Mouse (Mus musculus): ENCODE measurements around the gene Swi5.
"Not testable (repeated sequence)": the region's sequence is repeated elsewhere in the genome, so short reads cannot be mapped to it uniquely, and the experiment has no call there.

Swi5 gene

DNA sequence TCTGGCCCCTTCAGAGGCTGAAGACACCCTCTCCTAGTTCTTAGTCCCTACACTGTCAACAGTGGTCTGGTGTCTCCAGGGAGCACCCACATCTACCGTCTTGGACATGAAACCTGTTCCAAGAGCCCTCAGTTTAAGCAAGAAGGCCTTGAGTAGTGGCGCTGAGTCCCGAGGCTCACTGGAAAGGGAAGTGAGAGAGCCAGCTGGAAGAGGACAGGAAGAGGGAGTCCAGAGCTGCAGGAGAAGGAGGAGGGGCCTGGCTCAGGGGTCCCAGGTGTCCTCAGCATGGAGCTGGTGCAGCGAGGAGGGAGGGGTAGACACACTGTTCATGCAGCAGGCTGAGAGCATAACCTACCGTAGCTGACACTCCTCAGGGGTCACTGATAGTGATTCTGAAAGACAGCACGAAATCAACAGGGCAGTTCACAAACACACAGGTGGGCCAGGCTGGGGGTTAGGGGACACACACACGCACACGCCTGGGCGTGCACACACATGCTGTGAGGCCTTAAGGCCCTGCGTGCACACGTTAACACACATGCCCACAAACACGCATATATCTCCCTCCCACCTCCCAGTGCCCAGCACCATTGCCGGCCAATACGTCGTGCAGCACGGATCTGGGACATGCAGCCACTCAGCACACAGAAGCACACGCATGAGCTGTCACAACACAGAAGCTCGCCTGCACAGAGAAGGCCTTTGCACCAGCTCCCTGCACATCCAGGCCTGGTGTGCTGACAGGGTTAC, 22.4 kb upstream of the Swi5 start:
- no peak for DNase-seq

DNA sequence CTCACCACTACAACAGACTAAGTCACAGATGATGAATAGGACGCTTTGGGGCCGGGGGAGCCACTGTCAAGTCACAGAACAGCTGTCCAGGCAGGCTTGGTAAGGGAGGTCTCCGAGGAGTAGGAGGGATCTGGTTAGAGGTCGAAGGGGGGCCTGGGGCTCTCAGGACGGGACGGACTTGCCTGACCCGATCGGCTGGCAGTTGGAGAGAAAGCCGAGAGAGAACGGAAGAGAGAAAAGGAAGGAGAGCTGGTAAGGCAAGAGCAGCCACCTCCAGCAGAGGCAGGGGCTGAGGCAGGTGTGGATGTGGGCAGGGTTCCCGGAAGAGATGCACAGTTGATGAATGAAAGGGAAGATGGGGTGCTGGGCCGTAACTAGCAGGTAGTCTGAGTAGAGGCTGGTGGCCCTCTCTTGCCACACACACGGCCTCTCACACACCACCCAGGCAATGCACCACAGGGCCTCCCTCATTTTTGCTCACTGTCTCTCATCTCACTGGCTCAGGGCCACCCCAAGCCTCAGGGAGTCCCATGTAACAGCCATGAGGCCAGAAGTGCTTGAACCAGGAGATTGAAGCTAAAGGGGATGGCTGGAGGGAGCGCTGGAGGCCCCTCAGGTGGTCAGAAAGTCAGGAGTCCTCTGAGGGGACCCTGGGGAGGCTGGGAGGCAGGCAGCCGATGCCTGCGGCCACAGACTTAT, 21.1 kb upstream of the Swi5 start:
- DNase-seq, result no peak

DNA sequence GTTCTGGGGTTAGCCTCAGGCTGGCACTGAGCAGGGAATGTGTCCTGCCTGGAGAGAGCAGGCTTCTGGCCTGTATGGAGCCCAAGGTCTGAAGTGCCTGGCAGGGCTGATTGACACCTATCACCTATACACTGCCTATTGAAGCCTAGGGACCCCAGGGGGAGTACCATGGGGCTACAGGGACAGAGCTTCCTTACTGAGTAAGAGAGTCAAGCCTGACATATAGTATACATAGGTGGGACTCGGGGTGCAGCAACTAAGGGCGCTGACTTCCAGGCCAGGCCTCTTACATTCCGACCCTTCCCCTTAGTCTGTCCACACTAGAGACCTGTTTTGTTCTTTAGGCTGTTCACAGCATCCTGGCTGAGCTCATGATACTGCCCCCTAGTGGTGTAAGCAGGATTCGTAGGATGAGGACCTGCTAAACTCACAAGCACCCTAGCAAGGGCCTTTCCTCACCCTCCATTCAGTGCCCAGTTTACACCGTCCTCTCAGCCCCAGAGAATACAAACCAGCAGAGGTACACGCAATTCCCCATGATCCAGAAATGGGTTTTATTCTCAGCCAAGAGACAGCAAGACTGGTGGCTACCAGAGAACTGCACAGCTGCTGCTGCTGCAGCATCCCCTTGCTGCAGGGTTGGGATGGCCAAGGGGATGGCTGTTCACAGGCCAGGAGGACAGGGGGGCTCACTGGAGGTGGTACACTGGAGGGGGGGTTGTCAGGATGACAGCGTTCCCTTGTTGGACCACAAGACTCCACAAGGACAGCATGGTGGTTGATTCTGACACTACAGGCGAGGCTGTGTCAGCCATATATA, 20.3 kb upstream of the Swi5 start:
- peak; percentile 59 for DNase-seq

DNA sequence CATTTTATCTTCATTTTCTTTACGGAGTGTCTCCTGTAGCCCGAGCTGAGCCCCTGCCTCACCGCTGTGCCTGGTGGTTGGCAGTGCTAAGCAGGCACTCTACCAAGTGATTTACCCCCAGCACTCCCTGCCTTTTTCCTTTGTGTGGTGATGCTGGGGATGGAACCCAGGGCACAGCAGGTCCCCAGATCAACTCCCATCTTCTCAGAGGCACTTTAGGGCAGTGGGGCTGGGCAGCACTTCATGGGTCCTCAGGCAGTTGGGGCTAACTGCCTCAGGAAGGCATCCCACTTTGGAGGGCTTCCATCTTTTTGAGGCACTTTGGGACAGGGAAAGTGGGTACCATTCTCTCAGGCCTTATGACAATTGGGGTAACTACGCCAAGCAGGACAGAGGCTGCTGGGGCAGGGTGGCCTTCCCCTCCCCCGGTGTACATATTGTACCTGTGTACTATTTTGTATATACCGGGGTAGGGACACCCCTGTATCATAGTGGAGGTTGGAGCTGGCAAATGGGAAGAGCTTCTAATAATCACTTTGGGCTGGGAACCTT, 19.4 kb upstream of the Swi5 start:
- no peak for DNase-seq

DNA sequence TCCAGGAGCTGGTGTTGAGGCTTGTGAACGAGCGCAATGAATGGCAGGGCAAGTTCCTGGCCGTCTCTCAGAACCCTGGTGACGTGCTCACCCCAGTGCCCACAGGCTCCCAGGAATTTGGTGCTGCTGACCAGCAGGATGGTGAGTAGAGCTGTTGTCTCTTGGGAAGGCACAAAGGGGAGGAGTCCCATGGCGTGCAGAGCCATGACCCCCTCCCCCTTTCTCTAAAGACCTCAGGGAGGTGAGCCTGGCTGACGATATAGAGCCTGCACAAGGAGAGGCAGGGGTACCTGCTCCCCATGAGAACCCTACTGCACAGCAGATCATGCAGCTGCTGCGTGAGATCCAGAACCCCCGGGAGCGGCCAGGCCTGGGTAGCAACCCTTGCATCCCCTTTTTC, 18.3 kb upstream of the Swi5 start:
- DNase-seq, result no peak

DNA sequence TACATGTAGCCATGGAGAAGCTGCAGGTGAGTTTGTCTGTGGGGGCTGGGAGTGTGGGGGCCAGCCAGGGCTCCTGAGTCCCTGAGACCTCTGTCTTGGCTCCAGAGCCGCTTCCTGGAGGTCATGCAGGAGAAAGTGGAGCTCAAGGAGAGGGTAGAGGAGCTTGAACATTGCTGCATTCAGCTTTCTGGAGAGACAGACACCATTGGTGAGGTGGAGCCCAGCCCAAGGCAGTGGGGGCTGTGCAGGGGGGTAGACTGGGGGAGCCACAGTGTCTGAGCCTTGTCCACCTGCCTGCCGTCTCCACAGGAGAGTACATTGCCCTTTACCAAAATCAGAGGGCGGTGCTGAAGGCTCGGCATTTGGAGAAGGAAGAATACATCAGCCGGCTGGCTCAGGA, 17.8 kb upstream of the Swi5 start:
- no peak for DNase-seq

DNA sequence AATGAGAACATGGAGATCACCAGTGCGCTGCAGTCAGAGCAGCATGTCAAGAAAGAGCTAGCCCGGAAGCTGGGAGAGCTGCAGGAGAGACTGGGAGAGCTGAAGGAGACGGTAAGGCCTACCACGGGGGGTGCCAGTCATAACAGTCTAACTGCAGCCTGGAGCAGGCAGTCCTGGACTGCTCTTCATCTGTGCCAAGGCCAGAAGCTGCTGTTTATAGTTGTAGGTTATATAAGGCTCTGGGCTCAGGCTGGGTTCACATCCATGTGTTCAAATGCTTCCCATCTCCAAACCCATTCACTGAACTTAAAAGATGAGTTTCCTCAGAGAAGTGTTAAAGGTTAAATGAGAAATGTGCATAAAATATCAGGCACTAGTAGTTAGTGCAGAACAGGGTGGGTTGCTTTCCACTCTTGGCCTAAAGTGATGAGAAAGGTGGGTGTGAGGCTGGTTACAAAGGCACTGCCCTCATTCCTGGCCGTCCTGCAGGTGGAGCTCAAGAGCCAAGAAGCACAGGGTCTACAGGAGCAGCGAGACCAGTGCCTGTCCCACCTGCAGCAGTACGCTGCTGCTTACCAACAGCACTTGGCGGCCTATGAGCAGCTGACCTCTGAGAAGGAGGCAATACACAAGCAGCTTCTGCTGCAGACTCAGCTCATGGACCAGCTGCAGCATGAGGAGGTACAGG, 16.4 kb upstream of the Swi5 start:
- peak; percentile 58 for DNase-seq

DNA sequence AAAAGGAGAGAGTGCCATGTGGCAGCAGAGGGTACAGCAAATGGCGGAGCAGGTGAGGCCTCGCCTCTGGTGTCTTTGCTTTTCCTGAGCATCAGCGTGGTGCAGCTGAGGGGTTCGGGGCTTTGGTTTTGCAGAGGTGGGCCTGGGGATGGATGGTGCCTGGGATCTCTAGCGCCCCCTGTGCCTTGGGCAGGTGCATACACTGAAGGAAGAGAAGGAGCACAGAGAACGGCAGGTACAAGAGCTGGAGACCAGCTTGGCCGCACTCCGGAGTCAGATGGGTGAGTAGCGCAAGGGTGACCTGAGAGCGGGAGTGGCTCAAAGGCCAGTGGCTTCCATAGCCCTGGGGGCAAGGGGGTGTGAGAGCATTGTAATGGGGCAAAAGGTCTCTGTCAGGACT, 15.1 kb upstream of the Swi5 start:
- no peak for DNase-seq

DNA sequence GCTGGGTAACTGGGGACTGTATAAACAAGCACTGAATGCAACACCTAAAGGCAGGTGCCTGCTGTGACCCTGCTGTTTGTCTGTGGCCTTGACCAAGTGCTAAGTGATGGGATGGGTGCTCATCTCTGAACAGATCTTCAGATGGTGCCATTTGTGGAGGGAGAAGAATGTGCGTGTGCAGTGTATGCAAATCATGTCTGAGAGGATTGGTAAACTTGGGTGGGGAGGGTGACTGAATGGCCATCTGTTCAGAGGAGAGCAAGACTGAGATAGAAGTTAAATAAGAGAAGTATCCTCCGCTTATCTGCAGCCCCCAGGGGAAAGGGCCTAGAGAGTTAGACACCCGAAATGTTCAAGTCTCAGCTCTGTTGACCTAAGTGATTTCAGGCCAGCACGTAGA, 11.6 kb upstream of the Swi5 start:
- DNase-seq, result no peak

DNA sequence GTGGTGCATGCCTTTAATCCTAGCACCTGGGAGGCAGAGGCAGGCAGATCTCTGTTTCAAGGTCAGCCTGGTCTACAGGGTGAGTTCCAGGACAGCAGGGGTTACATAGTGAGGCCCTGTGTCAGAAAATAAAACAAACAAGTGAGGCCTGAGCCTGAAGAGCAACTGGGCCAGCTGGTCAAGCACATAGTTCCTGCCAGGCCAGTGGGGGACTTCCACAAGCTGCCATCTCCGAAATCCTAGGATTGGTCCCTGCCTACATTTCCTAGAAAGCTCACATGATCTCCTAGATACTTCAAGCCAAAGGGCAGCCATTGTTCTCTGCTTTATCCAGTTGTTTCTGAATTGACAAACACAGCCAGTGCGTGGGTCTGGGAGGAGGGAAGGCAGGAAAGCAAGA, 8.0 kb upstream of the Swi5 start:
- DNase-seq, result not testable (repeated sequence)

DNA sequence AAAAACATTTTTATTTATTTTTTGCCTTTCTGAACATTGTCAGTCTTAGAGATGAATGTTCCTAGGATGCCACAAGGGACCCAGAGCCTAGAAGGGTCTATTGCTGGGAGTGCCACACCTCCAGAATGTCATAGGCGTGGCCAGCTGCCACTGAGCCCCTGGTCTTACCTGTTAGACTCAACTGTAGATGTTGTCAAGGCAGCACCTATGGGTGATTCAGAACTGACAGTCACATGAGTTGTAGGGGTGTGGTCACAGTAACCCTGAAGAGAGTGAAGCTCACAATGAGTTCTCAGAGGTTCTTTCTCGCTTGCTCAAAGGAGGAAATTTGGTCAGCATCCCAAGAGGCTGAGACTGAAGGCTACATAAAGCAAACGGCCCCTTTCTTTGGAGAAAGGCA, 7.4 kb upstream of the Swi5 start:
- no peak for DNase-seq

DNA sequence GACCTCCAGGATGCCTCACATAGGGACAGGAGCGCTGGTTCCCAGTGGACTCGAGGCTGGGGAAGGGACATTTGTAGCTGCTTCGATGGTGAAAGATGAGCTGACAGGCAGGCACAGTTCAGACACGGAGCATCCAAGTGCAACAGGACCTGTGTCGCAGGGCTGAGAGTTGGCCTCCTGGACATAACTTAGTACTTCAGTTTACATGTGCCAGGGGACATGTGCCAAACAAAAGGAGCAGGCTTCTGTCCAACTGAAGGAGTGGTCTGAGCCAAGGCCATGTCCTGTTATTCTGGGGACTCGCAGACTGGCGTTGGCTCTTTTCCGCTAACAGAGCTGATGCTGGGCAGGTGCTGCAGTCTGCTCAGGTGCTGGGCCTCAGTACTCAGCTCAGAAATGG, 6.5 kb upstream of the Swi5 start:
- DNase-seq, result no peak

DNA sequence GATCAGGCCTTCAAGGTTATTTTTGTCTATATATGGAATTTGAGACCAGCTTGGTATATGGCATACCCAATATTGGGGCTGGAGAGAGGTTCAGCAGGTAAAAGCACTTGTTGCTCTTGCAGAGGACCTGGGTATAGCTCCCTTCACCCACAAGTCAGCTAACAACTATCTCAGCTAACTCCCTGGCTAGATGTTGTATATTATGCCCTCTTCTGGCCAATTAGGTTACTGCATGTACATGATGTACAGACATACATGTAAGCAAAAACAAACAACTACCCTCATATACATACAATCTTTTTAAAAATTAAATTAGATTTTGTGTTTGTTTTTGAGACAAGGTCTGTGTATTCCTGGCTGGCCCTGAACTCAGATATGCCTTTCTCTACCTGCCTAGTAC, 1.7 kb upstream of the Swi5 start:
- peak; percentile 28 for DNase-seq

DNA sequence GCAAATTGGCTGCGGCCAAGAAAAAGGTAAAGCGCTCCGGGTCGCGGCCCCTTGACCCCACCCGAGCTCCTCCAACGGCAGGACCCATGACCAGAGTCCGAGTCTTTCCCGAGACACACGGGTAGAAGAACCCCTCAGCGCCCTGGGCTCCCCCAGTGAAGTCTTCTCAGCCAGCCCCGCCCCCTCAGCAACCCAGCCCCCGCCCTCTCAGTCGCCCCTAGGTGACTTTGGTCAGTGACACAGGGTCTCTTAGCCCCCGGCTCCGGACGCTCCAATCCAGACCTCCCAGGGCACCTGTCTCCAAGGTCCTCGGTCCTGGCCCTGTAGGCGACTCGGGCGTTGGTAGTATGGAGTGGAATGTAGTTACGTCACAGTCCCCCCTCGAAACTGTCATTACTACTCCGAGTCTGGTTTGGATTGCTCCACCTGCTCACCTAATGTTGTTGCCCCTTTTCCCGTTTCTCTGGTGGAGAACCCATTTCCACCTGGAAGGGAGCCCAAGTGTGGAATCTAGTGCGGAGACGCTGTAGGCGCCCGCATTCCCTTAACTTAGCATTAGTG, 576 bp upstream of the Swi5 start:
- no peak for DNase-seq

DNA sequence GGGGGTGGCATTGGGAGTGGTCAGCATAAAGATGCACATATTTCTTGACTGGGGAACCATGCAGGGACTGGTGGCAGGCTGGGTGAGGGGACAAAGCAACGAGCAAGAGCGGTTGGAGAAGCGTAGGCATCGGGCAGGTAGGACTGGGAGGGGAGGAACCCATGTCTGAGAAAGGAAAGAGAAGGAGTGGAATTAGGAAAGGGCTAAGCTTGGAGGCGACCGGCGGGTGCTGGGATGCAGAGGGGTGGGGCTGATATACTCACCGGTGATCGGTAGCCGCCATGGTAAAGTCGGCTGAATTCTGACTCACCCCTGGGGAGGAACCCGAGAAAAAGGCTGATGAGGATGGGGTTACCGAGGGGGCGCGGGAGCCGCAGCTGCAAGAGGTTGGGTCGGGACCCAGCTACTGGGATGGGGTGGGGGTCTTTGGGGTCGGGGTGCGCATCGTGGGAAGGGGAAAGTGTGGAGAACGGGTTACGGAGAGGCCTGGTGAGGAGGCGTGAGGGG, 488 bp downstream of the Swi5 start, which contains the start of gene Golga2:
Gene Golga2 (plus strand): TSS at position 51 of the 507 bp plus-strand sequence.
- DNase-seq, result no peak

DNA sequence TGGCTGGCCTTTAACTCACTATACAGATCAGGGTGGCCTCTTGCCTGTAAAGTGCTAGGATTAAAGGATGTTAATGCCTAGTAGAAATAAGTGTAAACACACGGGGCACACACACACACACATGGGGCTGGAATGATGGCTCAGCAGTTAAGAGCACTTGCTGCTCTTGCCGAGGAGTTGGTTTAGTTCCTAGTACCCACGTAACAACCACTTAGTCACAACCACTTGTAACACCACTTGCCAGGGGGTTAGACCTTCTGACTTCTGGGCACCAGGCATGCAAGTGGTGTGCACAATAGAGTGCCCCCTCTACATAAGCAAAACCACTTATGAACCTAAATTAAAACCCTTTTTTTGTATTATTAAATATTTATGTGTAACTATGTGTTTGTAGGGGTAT, 3.9 kb downstream of the Swi5 start:
- DNase-seq, result no peak

DNA sequence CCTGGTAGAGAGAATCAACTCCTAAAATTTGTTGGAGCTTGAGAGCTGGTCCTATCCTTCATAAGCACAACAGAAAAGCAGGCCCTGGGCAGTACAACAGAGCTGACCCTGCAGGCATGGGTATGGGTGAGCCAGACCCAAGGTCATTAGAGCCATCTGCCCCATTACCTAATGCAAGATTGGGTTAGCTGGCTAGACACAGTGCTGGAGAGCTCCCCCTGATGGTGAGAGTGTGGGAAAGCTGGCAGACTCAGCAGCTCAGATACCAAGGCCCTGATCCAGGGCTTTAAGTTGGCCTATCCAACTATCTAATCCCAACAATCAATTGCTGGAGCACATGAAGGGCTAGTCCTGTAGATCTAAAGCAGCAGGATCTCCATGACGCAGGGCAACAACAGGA, 5.1 kb downstream of the Swi5 start:
- peak; percentile 73 for DNase-seq

DNA sequence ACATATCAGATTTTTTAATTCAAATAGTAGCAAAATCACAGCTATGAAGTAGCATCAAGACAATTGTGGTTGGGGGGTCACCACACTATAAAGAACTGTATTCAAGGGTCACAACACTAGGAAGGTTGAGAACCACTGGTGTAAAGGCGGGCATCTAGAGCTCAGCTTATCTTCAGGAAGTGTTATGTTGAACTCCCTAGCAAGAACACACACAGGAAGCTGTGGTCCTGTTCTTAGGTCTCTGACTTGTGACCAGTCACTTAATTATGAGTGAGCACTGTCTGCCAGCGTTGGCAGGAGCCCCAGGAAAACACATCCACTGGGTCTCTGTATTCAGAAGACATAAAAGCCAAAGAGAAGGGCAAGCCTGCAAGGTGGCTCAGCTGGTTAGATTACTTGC, 5.6 kb downstream of the Swi5 start:
- DNase-seq, result no peak

DNA sequence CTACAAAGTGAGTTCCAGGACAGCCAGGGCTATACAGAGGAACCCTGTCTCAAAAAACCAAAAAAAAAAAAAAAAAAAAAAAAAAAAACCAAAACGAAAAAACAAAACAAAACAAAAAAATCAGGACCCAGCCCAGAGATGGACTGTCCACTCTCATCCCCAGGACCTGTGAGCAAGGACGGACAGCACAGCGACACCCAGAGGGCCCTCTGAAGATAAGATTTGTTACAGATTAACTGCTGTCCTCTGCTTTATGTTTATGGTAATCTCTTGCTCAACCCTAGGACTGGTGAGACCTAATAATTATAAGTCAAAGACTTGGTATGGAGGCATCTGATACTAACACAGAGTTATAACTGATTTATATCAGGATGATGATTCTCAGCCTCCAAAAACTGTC, 12.1 kb downstream of the Swi5 start:
- no peak for DNase-seq

DNA sequence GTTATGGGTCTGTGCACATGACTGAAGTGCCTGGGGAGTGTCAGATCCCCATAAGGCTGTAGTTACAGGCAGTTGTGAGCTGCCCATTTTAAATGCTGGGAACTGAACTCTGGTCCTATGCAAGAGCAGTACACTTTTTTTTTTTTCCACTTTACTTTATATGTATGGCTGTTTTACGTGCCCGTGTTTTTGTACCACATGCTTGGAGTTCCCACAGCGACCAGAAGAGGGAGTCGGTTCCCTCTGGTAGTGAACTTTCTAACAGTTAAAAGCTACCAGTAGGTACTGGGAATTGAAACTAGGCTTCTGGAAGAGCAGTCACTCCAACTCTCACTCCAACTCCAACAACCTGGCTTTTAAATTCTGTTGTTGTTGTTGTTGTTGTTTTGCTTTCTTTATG, 27.2 kb downstream of the Swi5 start:
- peak; percentile 41 for DNase-seq

DNA sequence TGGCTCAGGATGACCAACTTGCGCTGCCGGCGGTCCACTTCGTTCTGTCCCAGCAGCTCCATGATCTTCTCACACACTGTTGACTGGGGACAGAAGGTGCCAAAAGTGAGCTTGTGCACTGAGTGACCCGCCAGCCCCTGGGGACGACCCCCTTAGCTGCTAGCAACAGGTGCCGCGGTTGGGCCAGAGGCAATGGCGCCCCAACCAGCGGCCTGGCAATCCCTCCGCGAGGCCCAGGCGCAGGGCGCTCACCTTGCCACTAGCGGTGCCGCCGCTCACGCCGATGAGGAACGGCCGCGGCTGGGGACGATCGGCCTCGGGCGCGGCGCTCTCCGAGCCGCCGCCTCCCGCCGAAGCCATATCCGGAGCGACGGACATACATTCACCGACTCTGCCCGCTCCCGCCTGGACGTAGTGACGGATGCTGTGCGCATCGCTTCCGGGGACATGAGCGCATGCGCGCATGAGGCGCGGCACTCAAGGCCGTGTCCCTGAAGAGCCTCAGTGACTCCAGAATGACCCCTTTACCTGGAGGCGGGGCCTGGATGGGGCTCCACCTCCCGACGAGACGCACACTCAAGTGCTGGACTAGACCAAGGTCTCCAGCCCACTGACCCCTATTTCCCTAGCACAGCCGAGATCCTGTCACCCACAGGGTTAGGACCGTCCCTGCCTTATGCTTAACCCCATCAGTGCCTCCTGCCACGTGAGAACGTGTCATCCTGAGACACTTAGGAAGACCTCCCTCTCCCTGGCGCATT, 28.0 kb downstream of the Swi5 start, which contains the start of gene Uck1:
Gene Uck1 (minus strand): TSS at position 503 of the 761 bp plus-strand sequence.
- peak; percentile 94 for DNase-seq

Measured in kidney, postnatal 14 days (tissue).